8 mouse cellular contexts compared by ENCODE assay signal in the genomic region with DNA sequence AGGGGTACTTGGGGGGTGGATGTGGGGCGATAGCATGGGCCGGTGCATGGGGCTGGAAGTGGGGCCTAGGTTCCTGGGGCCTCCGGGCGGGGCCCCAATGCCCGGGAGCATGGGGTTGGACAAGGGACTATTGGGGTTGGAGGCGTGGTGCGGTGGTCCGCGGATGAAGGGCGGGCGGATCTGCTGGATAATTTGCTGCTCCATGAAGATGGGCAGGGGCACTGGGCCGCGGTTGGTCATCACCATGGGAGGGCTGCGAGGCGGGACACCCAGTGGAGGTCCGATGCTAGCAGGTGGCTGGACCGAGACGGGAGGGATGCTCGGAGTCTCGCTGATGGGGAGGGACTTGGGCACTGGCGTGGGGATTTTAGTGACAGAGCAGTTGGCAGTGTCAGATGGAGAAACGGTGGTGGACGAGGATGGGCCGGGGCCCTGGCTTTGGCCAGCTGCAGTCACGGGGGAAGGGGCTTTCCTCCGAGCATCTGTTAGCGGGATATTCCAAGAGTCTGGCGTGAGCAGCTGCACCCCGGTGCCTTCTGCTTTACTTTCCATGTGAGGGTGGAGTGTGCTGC.
A peak's percentile ranks its signal among the peaks of the same experiment; 100 is the strongest.
DNase-seq lines count a peak whose midpoint lies in the region; ATAC-seq and TF ChIP-seq lines count a peak whose summit lies in the region.

No protein-coding gene starts in this region.

- H3K36me3 ChIP-seq in kidney, postnatal 0 days (ENCODE audit: insufficient read depth, low read length): no peaks in the 10 kb centered on the region
- no peaks in the 10 kb centered on the region for H3K36me3 ChIP-seq in intestine, postnatal 0 days (ENCODE audit: control insufficient read depth, insufficient read depth)

- H3K4me1 ChIP-seq in kidney, postnatal 0 days (replicated peaks; ENCODE audit: insufficient read depth, low read length): peaks cover 10% of the 10 kb centered on the region; the same call in 1 of the 2 replicates
- no peaks in the 10 kb centered on the region; the same call in 1 of the 2 replicates for H3K4me1 ChIP-seq in intestine, postnatal 0 days (replicated peaks; ENCODE audit: control insufficient read depth, insufficient read depth, low read length)

- H3K9ac ChIP-seq in kidney, postnatal 0 days (ENCODE audit: low read depth, low read length): 0 out of 2 replicates have a peak overlapping the region, but pooled peaks have one; percentile 51
- H3K9ac ChIP-seq in intestine, postnatal 0 days (ENCODE audit: low read depth, low read length): no peak overlapping the region

- H3K27me3 ChIP-seq in kidney, postnatal 0 days (ENCODE audit: insufficient read depth, low read length): peaks cover 18% of the 10 kb centered on the region
- peaks cover 55% of the 10 kb centered on the region for H3K27me3 ChIP-seq in intestine, postnatal 0 days (replicated peaks; ENCODE audit: control insufficient read depth, insufficient read depth, low read length)

- H3K9me3 ChIP-seq in kidney, postnatal 0 days (replicated peaks; ENCODE audit: low read length): no peaks in the 10 kb centered on the region
- H3K9me3 ChIP-seq in intestine, postnatal 0 days (ENCODE audit: control insufficient read depth): no peaks in the 10 kb centered on the region

- H3K27ac ChIP-seq in kidney, postnatal 0 days: no peak overlapping the region
- H3K27ac ChIP-seq in intestine, postnatal 0 days (ENCODE audit: low read depth, low read length): no peak overlapping the region

- H3K4me3 ChIP-seq in kidney, postnatal 0 days (replicated peaks; ENCODE audit: low read depth, low read length): peak overlapping the region; percentile 50
- peak overlapping the region; percentile 60; the same call in 1 of the 2 replicates for H3K4me3 ChIP-seq in intestine, postnatal 0 days (ENCODE audit: low read depth, low read length)

- DNase-seq in kidney, postnatal 0 days (ENCODE audit: low spot score): no peak
- no peak for DNase-seq in kidney, adult 8-10 months
- DNase-seq in embryo, embryonic 11 days: peak; percentile 50
- DNase-seq in urinary bladder, postnatal 4 days (ENCODE audit: low spot score in 2 of 2): no peak
- DNase-seq in MN1 (ENCODE audit: low spot score): no peak
- no peak for DNase-seq in left cerebral cortex, adult 8-10 months (ENCODE audit: low spot score in 2 of 2)

- peak overlapping the region; percentile 98 for H3K4me2 ChIP-seq in kidney, postnatal 0 days (ENCODE audit: low read length)
- peak overlapping the region; percentile 97 for H3K4me2 ChIP-seq in intestine, postnatal 0 days (replicated peaks; ENCODE audit: low read depth)

- TF ChIP-seq CTCF in kidney, postnatal 0 days (IDR thresholded peaks at IDR 0.05; ENCODE audit: low read depth): no peak
- TF ChIP-seq CTCF in intestine, postnatal 0 days (IDR thresholded peaks at IDR 0.05; ENCODE audit: low read depth): no peak

- ATAC-seq in kidney, postnatal 0 days (replicated peaks; ENCODE audit: low FRiP score, low read depth): 0 out of 2 replicates have a peak, but pooled peaks have one; percentile 23
- no peak for ATAC-seq in intestine, postnatal 0 days
- ATAC-seq in neutrophil, adult 5-6 weeks (ENCODE audit: extremely low read depth, insufficient number of reproducible peaks, low FRiP score, poor library complexity, severe bottlenecking): 0 out of 2 replicates have a peak, but pooled peaks have one; percentile 9

- 7% methylated on average over 29 of the region's 29 CpGs for WGBS in kidney, postnatal 0 days
- WGBS in intestine, postnatal 0 days: 9% methylated on average over 29 of the region's 29 CpGs
